Mouse (Mus musculus) midbrain, embryonic 16.5 days (tissue): Measurements from ENCODE around the gene 1110017D15Rik. TPM values are rescaled to one million over a fixed set of nuclear protein-coding genes. Genes with fewer than 3 reads are reported as not detected.

Experiments used
- ATAC-seq: fragments of 200-750 bp; cut with Nextera tagmentation; 2 replicates; pipeline ENCODE4 v1.8.0; 2017; ENCODE audit warnings: moderate TSS enrichment
- H3K27ac ChIP-seq: fragments of 300-500 bp; sonication (generic); 2 replicates; pipeline ENCODE4 v1.5.1; 2014; ENCODE audit warnings: mild to moderate bottlenecking, low read length, mixed read lengths
- H3K27me3 ChIP-seq: fragments of 300-500 bp; sonication (generic); 2 replicates; pipeline ENCODE4 v1.6.1; 2014; ENCODE audit warnings: low read depth, low read length, mixed read lengths; ENCODE audit not compliant: control insufficient read depth, insufficient read depth
- H3K36me3 ChIP-seq: fragments of 300-500 bp; sonication (generic); 2 replicates; pipeline ENCODE4 v1.6.1; 2014; ENCODE audit warnings: mild to moderate bottlenecking, low read length, moderate library complexity, mixed read lengths; ENCODE audit not compliant: control insufficient read depth, insufficient read depth
- H3K4me1 ChIP-seq: fragments of 300-500 bp; sonication (generic); 2 replicates; pipeline ENCODE4 v1.6.1; 2014; ENCODE audit warnings: mild to moderate bottlenecking, low read length, mixed read lengths; ENCODE audit not compliant: control insufficient read depth, insufficient read depth
- H3K4me2 ChIP-seq: fragments of 300-500 bp; sonication (generic); 2 replicates; pipeline ENCODE4 v1.6.1; 2014; ENCODE audit warnings: mild to moderate bottlenecking, low read length, mixed read lengths
- H3K4me3 ChIP-seq: fragments of 300-500 bp; sonication (generic); 2 replicates; pipeline ENCODE4 v1.5.1; 2014; ENCODE audit warnings: low read depth, mild to moderate bottlenecking, low read length, moderate library complexity, mixed read lengths
- H3K9ac ChIP-seq: fragments of 300-500 bp; sonication (generic); 2 replicates; pipeline ENCODE4 v1.6.1; 2014; ENCODE audit warnings: low read depth, low read length, mixed read lengths
- H3K9me3 ChIP-seq: fragments of 300-500 bp; sonication (generic); replicated peaks from 2 replicates; pipeline ENCODE4 v1.6.1; 2014; ENCODE audit warnings: mild to moderate bottlenecking, low read length, mixed read lengths; ENCODE audit not compliant: control insufficient read depth, poor library complexity, severe bottlenecking
- WGBS: fragments of 180-500 bp; shearing (Covaris S2); extraction: QIAGEN DNeasy Blood & Tissue Kit; methylation state at CpG from one replicate; pipeline ENCODE4 v1.1.7; 2014; 5-methylcytosine and 5-hydroxymethylcytosine counted together
- polyA plus RNA-seq: library from polyadenylated mRNA; unstranded; fragments of >200 nt; fragmentation: Nextera tagmentation; extraction: Ambion mirVana; gene quantifications from 2 replicates; pipeline ENCODE4 v1.2.1, GENCODE M21; 2015

The 1110017D15Rik gene
- polyA plus RNA-seq, 1 experiment from 2014 or later, result 18.5 TPM

DNA sequence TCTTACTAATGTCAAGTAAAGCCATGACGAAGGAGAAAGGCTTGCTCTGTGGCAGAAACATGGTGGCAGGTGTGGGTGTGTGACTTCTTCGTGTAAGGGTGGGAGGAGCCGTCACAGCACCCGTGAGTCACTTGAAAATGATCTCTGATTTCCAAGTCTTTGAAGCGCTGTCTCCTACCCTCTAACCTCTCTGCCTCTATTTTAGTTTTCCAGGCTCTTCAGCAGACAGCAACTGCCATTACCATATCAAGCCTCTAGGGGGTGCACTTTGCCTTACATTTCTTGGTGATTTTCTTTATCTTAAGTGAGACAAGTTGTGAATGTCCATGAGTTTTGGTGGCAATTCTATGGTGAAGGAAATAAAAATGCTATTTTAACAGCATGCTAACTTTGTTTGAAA is 5.7 kb upstream of the 1110017D15Rik start:
- WGBS, result 56% methylated on average over 5 of the region's 5 CpGs
- Histone ChIP-seq H3K4me1 (peaks cover 17% of the 10 kb centered on the region), H3K4me2 (no peak overlapping the region), H3K9me3 (no peaks in the 10 kb centered on the region), H3K27ac (no peak overlapping the region), H3K4me3 (no peak overlapping the region), H3K27me3 (no peaks in the 10 kb centered on the region), H3K36me3 (peaks cover 18% of the 10 kb centered on the region), H3K9ac (no peak overlapping the region)
- ATAC-seq, result no peak

GRCm38 (mm10) chr4:41522136-41522535 is 5.0 kb upstream of the 1110017D15Rik start:
- Histone ChIP-seq H3K27ac (no peak overlapping the region), H3K36me3 (peaks cover 18% of the 10 kb centered on the region), H3K4me2 (no peak overlapping the region), H3K4me3 (no peak overlapping the region), H3K9ac (no peak overlapping the region), H3K9me3 (no peaks in the 10 kb centered on the region), H3K27me3 (no peaks in the 10 kb centered on the region), H3K4me1 (peaks cover 11% of the 10 kb centered on the region)
- 67% methylated on average over 6 of the region's 6 CpGs for WGBS
- ATAC-seq, result no peak

DNA sequence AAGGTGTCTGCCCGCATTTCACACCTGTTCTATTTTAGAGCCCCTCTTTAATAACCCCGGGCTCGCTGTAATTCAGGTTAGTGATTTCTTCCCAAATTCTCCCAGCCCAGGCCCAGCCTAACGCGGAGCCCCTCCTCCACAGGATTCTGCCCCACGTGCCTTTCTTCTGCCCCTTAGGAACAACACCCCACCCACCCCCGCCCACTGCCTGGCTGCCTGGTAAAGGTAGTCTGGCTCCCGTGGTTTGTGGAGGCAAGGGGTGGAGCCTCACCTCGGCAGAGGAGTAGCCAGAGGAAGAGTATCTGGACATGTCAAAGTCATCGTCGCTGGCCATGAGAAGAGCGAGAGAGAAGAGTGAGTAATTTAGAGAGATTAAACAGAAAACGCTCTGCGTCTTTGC is 3.5 kb upstream of the 1110017D15Rik start:
- Histone ChIP-seq H3K36me3 (peaks cover 18% of the 10 kb centered on the region), H3K4me2 (no peak overlapping the region), H3K27ac (no peak overlapping the region), H3K4me3 (no peak overlapping the region), H3K4me1 (no peaks in the 10 kb centered on the region; the same call in 1 of the 2 replicates), H3K9me3 (no peaks in the 10 kb centered on the region), H3K27me3 (no peaks in the 10 kb centered on the region), H3K9ac (no peak overlapping the region)
- ATAC-seq, result no peak
- WGBS, result 44% methylated on average over 14 of the region's 14 CpGs

GRCm38 (mm10) chr4:41519195-41519594 is 2.1 kb upstream of the 1110017D15Rik start:
- H3K9me3 ChIP-seq, result no peaks in the 10 kb centered on the region
- no peaks in the 10 kb centered on the region; the same call in 1 of the 2 replicates for H3K4me1 ChIP-seq
- peaks cover 18% of the 10 kb centered on the region for H3K36me3 ChIP-seq
- 96% methylated on average over 5 of the region's 5 CpGs for WGBS
- ATAC-seq, result no peak
- H3K27ac ChIP-seq, result no peak overlapping the region
- H3K4me2 ChIP-seq, result no peak overlapping the region
- no peak overlapping the region for H3K9ac ChIP-seq
- no peaks in the 10 kb centered on the region for H3K27me3 ChIP-seq
- H3K4me3 ChIP-seq, result no peak overlapping the region

DNA sequence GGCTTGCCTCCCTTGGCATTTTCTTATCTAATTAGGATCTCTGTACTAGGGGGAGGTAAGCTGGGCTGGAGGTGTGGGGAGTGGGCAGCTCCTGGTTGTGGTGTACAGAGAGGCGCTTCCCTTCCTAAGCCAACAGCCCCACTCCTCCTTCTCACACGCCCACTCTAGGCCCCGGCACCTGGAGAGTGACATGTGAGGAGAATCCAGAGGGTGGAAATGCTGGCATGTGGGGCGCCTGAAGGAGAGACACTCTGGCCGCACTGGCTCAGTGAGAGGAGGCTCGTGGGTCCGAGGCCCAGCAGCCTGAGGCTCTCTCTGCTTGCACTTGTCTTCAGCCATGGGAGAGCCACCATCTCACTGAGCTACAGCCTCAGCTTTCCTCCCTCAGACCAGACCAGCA is 1.2 kb upstream of the 1110017D15Rik start:
- ATAC-seq, result no peak

DNA sequence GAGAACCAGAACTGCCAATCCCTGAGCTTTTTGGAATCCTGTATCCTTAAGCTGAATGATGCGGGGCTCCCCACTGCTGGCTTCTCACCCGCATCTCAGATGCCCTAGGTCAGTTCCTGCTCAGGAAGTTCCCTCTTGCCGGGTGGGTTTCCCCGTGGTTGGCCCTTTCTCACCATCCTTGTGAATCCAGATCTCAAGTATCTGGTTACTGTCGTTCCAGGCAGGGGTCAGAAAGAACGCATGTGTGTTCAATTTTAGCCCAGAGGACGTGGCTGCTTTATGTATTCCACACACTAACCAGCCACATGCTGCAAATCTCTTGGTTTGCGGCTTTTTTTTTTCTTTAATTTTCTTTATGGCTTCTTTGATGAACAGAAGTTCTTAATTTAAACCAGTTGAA is 3.4 kb downstream of the 1110017D15Rik start:
- ATAC-seq, result no peak
- Histone ChIP-seq H3K4me2 (peak overlapping the region; percentile 19; the same call in 1 of the 2 replicates), H3K27ac (peak overlapping the region; percentile 52; the same call in 1 of the 2 replicates), H3K4me1 (peaks cover 10% of the 10 kb centered on the region), H3K9me3 (no peaks in the 10 kb centered on the region), H3K4me3 (no peak overlapping the region), H3K9ac (peak overlapping the region; percentile 48; the same call in 1 of the 2 replicates), H3K27me3 (no peaks in the 10 kb centered on the region), H3K36me3 (no peaks in the 10 kb centered on the region; the same call in 1 of the 2 replicates)
- 14% methylated on average over 8 of the region's 8 CpGs for WGBS

More for the DNA sequence above, 1.2 kb upstream of the 1110017D15Rik start:
- no peaks in the 10 kb centered on the region for H3K9me3 ChIP-seq
- 81% methylated on average over 7 of the region's 7 CpGs for WGBS
- H3K4me3 ChIP-seq, result no peak overlapping the region
- H3K27me3 ChIP-seq, result no peaks in the 10 kb centered on the region
- H3K27ac ChIP-seq, result no peak overlapping the region
- peaks cover 6% of the 10 kb centered on the region for H3K4me1 ChIP-seq
- H3K36me3 ChIP-seq, result peaks cover 18% of the 10 kb centered on the region
- no peak overlapping the region for H3K4me2 ChIP-seq
- no peak overlapping the region for H3K9ac ChIP-seq

GRCm38 (mm10) chr4:41513309-41513708 is 3.8 kb downstream of the 1110017D15Rik start:
- no peaks in the 10 kb centered on the region for H3K9me3 ChIP-seq
- H3K36me3 ChIP-seq, result no peaks in the 10 kb centered on the region; the same call in 1 of the 2 replicates
- H3K9ac ChIP-seq, result 0 out of 2 replicates have a peak overlapping the region, but pooled peaks have one; percentile 48
- H3K4me1 ChIP-seq, result peaks cover 10% of the 10 kb centered on the region
- 16% methylated on average over 4 of the region's 4 CpGs for WGBS
- H3K27me3 ChIP-seq, result no peaks in the 10 kb centered on the region
- H3K27ac ChIP-seq, result peak overlapping the region; percentile 52; the same call in 1 of the 2 replicates
- H3K4me2 ChIP-seq, result peak overlapping the region; percentile 19; the same call in 1 of the 2 replicates
- ATAC-seq, result no peak
- H3K4me3 ChIP-seq, result no peak overlapping the region

DNA sequence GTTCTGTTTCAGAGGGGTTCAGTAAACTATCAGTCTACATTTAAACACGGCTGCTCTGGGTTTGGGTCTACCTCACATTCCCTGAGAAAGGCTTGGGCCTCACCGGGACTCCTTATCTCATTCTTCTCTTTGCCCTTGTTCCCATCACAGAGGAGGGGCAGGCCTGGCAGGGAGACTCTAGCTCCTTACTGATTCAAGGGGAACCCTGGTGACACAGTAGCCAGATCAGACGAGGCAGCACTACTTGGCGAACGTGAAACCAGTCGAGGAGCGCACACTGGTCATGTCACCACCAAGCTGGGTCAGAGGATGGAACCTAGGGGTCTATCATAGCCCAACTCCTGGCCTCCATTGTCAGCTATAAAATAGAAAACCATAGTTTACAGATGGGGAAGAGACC is 9.1 kb downstream of the 1110017D15Rik start:
- H3K9me3 ChIP-seq, result no peaks in the 10 kb centered on the region
- peak overlapping the region; percentile 84; the same call in 1 of the 2 replicates for H3K4me2 ChIP-seq
- H3K9ac ChIP-seq, result no peak overlapping the region
- no peak for ATAC-seq
- no peak overlapping the region for H3K27ac ChIP-seq
- 41% methylated on average over 7 of the region's 7 CpGs for WGBS
- no peaks in the 10 kb centered on the region for H3K27me3 ChIP-seq
- H3K4me1 ChIP-seq, result peaks cover 9% of the 10 kb centered on the region
- no peak overlapping the region for H3K4me3 ChIP-seq
- H3K36me3 ChIP-seq, result no peaks in the 10 kb centered on the region

DNA sequence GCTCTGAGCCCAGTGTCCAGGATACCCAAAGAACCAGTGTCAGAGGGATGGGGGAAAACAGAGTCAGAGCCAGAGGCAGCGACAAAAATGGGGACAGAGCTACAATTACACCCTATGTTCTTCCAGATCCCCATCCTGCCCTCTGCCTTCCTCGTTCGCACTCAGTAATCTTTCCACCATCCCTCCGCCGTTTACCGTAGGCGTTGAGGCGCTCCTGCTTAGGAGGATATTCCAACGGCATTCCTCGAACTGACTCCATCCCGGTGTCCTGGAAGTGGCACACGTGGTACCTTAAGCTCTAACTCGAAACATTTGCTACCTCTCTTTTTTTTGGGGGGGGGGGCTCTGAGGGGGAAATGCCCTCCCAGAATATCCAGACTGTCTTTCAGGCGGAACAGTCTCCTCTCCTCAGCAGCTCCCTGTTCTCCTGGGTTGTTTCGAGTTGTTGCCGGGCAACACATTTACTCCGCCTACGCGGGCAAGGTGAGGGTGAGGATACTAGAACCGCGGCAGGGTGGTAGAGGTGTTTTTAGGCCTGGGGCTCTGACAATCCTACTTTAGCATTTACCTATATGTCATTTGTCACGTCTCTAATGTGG is 9.7 kb downstream of the 1110017D15Rik start:
- Histone ChIP-seq H3K36me3 (no peaks in the 10 kb centered on the region), H3K4me2 (peak overlapping the region; percentile 84), H3K4me1 (peaks cover 13% of the 10 kb centered on the region; the same call in 1 of the 2 replicates), H3K4me3 (peak overlapping the region; percentile 50), H3K9me3 (no peaks in the 10 kb centered on the region), H3K27me3 (0 out of 2 replicates have a peak, but pooled peaks cover under 1% of the 10 kb centered on the region), H3K9ac (peak overlapping the region; percentile 72), H3K27ac (peak overlapping the region; percentile 62)
- WGBS, result 1% methylated on average over 22 of the region's 22 CpGs
- ATAC-seq, result peak; percentile 43; the same call in 1 of the 2 replicates
